In genomic region chr16:22161351-22162065, GRCm38 (mm10) we compare ENCODE assay signal across 8 mouse cellular contexts. TPM values are rescaled to one million over a fixed set of nuclear protein-coding genes. Genes with fewer than 3 reads are reported as not detected.
A peak's percentile ranks its signal among the peaks of the same experiment; 100 is the strongest.
DNase-seq lines count a peak whose midpoint lies in the region; ATAC-seq and TF ChIP-seq lines count a peak whose summit lies in the region.

No protein-coding gene starts in this region.

- DNase-seq in kidney, adult 18-20 months: peak; percentile 27
- no peak for DNase-seq in kidney, adult 9 months
- DNase-seq in R1 (ENCODE audit: low read depth, low spot score): peak; percentile 66
- peak; percentile 32 for DNase-seq in right cerebral cortex, postnatal 4 days

- under 1% methylated on average over 70 of the region's 71 CpGs for WGBS in hindbrain, embryonic 15.5 days
- WGBS in lung, embryonic 16.5 days: under 1% methylated on average over 62 of the region's 71 CpGs

- peak overlapping the region; percentile 82 for H3K9ac ChIP-seq in hindbrain, embryonic 15.5 days
- H3K9ac ChIP-seq in lung, embryonic 16.5 days (ENCODE audit: low read length): peak overlapping the region; percentile 95

- TF ChIP-seq POLR2A in embryonic fibroblast, embryonic 13.5 days (IDR thresholded peaks at IDR 0.05; ENCODE audit: low read depth, low read length): no peak

- H3K4me1 ChIP-seq in embryonic fibroblast, embryonic 13.5 days (ENCODE audit: control insufficient read depth, insufficient read depth, low read length): peaks cover 5% of the 10 kb centered on the region
- H3K4me1 ChIP-seq in hindbrain, embryonic 15.5 days (replicated peaks): peaks cover 26% of the 10 kb centered on the region
- H3K4me1 ChIP-seq in lung, embryonic 16.5 days (replicated peaks; ENCODE audit: control insufficient read depth, insufficient read depth, low read length): peaks cover 12% of the 10 kb centered on the region

- H3K27me3 ChIP-seq in hindbrain, embryonic 15.5 days: no peaks in the 10 kb centered on the region
- H3K27me3 ChIP-seq in lung, embryonic 16.5 days (ENCODE audit: control insufficient read depth, insufficient read depth, low read depth, low read length): no peaks in the 10 kb centered on the region

- peak; percentile 32 for ATAC-seq in hindbrain, embryonic 15.5 days (ENCODE audit: low FRiP score, low read depth)
- ATAC-seq in lung, embryonic 16.5 days (ENCODE audit: low read depth): peak; percentile 23; the same call in 1 of the 2 replicates
- no peak for ATAC-seq in monocyte, adult 5-6 weeks (replicated peaks; ENCODE audit: insufficient number of reproducible peaks, low FRiP score, low TSS enrichment, poor library complexity, severe bottlenecking)

- peak overlapping the region; percentile 93 for H3K4me2 ChIP-seq in hindbrain, embryonic 15.5 days
- H3K4me2 ChIP-seq in lung, embryonic 16.5 days (ENCODE audit: low read depth, low read length): peak overlapping the region; percentile 92

- 0 out of 2 replicates have a peak overlapping the region, but pooled peaks have one; percentile 69 for H3K27ac ChIP-seq in embryonic fibroblast, embryonic 13.5 days (ENCODE audit: insufficient read depth, low read length)
- peak overlapping the region; percentile 78 for H3K27ac ChIP-seq in hindbrain, embryonic 15.5 days (replicated peaks)
- peak overlapping the region; percentile 78 for H3K27ac ChIP-seq in lung, embryonic 16.5 days (ENCODE audit: low read length)

- peak overlapping the region; percentile 85 for H3K4me3 ChIP-seq in embryonic fibroblast, embryonic 13.5 days (ENCODE audit: insufficient read depth, low read length)
- H3K4me3 ChIP-seq in hindbrain, embryonic 15.5 days: peak overlapping the region; percentile 100
- peak overlapping the region; percentile 94 for H3K4me3 ChIP-seq in lung, embryonic 16.5 days (ENCODE audit: low read length)

- no peaks in the 10 kb centered on the region for H3K36me3 ChIP-seq in hindbrain, embryonic 15.5 days
- no peaks in the 10 kb centered on the region for H3K36me3 ChIP-seq in lung, embryonic 16.5 days (ENCODE audit: control insufficient read depth, insufficient read depth, low read length)

- no peaks in the 10 kb centered on the region for H3K9me3 ChIP-seq in hindbrain, embryonic 15.5 days
- H3K9me3 ChIP-seq in lung, embryonic 16.5 days (ENCODE audit: control insufficient read depth, low read length): no peaks in the 10 kb centered on the region

- no peak for TF ChIP-seq CTCF in embryonic fibroblast, embryonic 13.5 days (IDR thresholded peaks at IDR 0.05; ENCODE audit: borderline replicate concordance, insufficient read depth, low read length)

RNA-seq across cellular contexts. Expression of gene Igf2bp2, which starts 1.6 kb away (rescaled TPM):
- polyA plus RNA-seq in embryonic fibroblast, embryonic 13.5 days (2011; ENCODE audit: insufficient read length, low read depth, missing spikeins): 91.6 and 92.4 TPM in 2 replicates
- polyA plus RNA-seq in hindbrain, embryonic 15.5 days (2015; fragmentation: Nextera tagmentation; extraction: Ambion mirVana): 18.6 and 20.3 TPM in 2 replicates
- 42.4 and 49.4 TPM in 2 replicates for polyA plus RNA-seq in lung, embryonic 16.5 days (2015; fragmentation: Nextera tagmentation; extraction: Ambion mirVana)
- 0.10 TPM in 1 of 3 replicates, not detected in the others for total RNA-seq in monocyte, adult 5-6 weeks (2017)
